Mouse (Mus musculus) embryonic fibroblast, embryonic 13.5 days (primary cell): ENCODE measurements at regions not wholly inside any gene's neighbourhood (a gene's known extent, or its start where the extent isn't known, plus 50 kb on each side); places are given as distances from the start of the nearest gene placed in this dataset.

Experiments used
- CTCF ChIP-seq: IDR thresholded peaks from 2 replicates; pipeline ENCODE4 v1.5.1; 2011; ENCODE audit warnings: mild to moderate bottlenecking, control low read depth, low read length, moderate library complexity, borderline replicate concordance; ENCODE audit not compliant: insufficient read depth
- POLR2A ChIP-seq: IDR thresholded peaks from 2 replicates; pipeline ENCODE4 v1.6.1; 2011; ENCODE audit warnings: low read depth, mild to moderate bottlenecking, control low read depth, low read length, moderate library complexity

DNA sequence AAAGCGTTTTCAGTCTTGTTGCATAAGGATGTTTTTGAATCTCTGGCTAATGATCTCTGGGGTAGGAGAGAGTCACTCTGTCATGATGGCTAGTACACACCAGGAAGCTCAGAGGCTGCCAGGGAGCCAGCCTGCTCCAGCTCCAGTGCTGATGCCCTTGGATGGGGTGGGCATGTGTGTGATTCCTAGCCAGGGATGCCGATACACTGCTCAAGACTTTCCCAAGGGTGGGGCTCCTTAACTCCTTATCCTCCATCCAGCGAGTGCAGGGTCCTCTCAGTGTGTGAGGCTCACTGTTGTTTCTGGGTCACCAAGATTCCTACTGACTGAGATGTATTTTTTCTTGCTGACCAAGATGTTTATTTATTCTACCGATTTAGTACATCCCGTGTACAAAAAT lies 122.4 kb upstream of the Gjb5 start:
- TF ChIP-seq POLR2A (no peak), CTCF (no peak)
